In the genomic region with DNA sequence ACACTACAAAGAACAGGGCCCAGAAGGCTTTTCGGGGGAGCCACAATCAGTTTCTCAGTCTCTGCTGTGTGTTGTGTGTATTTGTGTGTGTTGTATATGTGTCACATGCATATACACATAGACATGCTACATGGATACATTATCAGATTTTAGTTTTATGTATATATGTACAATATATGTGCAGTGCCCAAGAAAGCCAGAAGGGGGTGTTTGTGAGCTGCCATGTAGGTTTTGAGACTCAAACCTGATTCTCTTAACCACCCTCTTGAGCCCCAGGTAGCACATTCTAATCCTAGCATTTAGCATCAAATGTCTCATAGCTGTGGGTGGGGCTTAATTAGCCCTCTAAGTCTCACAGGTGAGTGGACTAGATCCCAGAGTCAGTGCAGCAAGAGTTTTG, we compare ENCODE assay signal across 19 mouse cellular contexts. TPM values are rescaled to one million over a fixed set of nuclear protein-coding genes. Genes with fewer than 3 reads are reported as not detected.
DNase-seq lines count a peak whose midpoint lies in the region; ATAC-seq and TF ChIP-seq lines count a peak whose summit lies in the region.
"Had no signal": no experiment of that assay in that cellular context is flagged by ENCODE, and none has a peak within 500 bp of the region (broad histone marks: within the 10 kb centered on the region; RNA-seq: fewer than 3 reads in every experiment).

No protein-coding gene starts in this region.

- no peak overlapping the region for H3K4me2 ChIP-seq in midbrain, postnatal 0 days (ENCODE audit: low read depth, low read length, poor library complexity, severe bottlenecking)
- H3K4me2 ChIP-seq: forebrain, embryonic 13.5 days; heart, embryonic 12.5 days had no signal

- H3K4me3 ChIP-seq in layer of hippocampus, adult 2 months: no peak overlapping the region
- H3K4me3 ChIP-seq in midbrain, postnatal 0 days (ENCODE audit: low read depth, low read length): no peak overlapping the region
- no peak overlapping the region for H3K4me3 ChIP-seq in midbrain, embryonic 10.5 days
- H3K4me3 ChIP-seq: forebrain, embryonic 13.5 days; heart, embryonic 12.5 days; hindbrain, embryonic 10.5 days; left cerebral cortex, adult 2 months; limb, embryonic 10.5 days had no signal

- ATAC-seq in midbrain, postnatal 0 days (ENCODE audit: low FRiP score): no peak
- ATAC-seq: activated CD4-positive, CD25-positive, alpha-beta regulatory T cell, adult 4 months; forebrain, embryonic 13.5 days had no signal

- H3K27ac ChIP-seq in layer of hippocampus, adult 2 months: no peak overlapping the region
- no peak overlapping the region for H3K27ac ChIP-seq in midbrain, postnatal 0 days (ENCODE audit: low read depth, low read length)
- no peak overlapping the region for H3K27ac ChIP-seq in midbrain, embryonic 10.5 days (replicated peaks)
- H3K27ac ChIP-seq: forebrain, embryonic 13.5 days; left cerebral cortex, adult 2 months; limb, embryonic 10.5 days had no signal

- TF ChIP-seq CTCF in layer of hippocampus, adult 2 months (conservative IDR thresholded peaks at IDR 0.05): peak; percentile 36; the same call in 1 of the 2 replicates
- TF ChIP-seq CTCF in midbrain, postnatal 0 days (IDR thresholded peaks at IDR 0.05): 0 out of 2 replicates have a peak, but pooled peaks have one; percentile 4

- no peak for DNase-seq in layer of hippocampus, adult 2 months (ENCODE audit: low spot score in 2 of 2)
- DNase-seq in layer of hippocampus, adult 9-11 months: no peak
- no peak for DNase-seq in midbrain, postnatal 0 days (ENCODE audit: low spot score)
- DNase-seq in midbrain, embryonic 10.5 days (ENCODE audit: low spot score): no peak
- DNase-seq in NIH3T3 (ENCODE audit: low read depth): peak; percentile 43
- no peak for DNase-seq in cerebellum, postnatal 36 days
- no peak for DNase-seq in left cerebral cortex, adult 11 months (ENCODE audit: low spot score)
- DNase-seq: adrenal gland, postnatal 14 days; cerebellum, adult 8-10 months; heart, postnatal 10 days; kidney, adult 9 months; kidney, postnatal 25 days; lung, adult 2 months had no signal

- H3K36me3 ChIP-seq in midbrain, postnatal 0 days (ENCODE audit: insufficient read depth, low read length): no peaks in the 10 kb centered on the region
- no peaks in the 10 kb centered on the region for H3K36me3 ChIP-seq in midbrain, embryonic 10.5 days
- H3K36me3 ChIP-seq: heart, embryonic 12.5 days; hindbrain, embryonic 10.5 days; limb, embryonic 10.5 days had no signal

- WGBS in midbrain, postnatal 0 days: 97% methylated on average over 1 of the region's 1 CpGs
- 100% methylated on average over 1 of the region's 1 CpGs for WGBS in midbrain, embryonic 10.5 days

- no peaks in the 10 kb centered on the region for H3K27me3 ChIP-seq in midbrain, postnatal 0 days (ENCODE audit: insufficient read depth, low read length)
- H3K27me3 ChIP-seq in midbrain, embryonic 10.5 days (ENCODE audit: low read depth, poor library complexity, severe bottlenecking): no peaks in the 10 kb centered on the region
- H3K27me3 ChIP-seq: forebrain, embryonic 13.5 days; heart, embryonic 12.5 days had no signal

- H3K9me3 ChIP-seq in midbrain, postnatal 0 days (ENCODE audit: low read length): no peaks in the 10 kb centered on the region
- H3K9me3 ChIP-seq in midbrain, embryonic 10.5 days (replicated peaks): no peaks in the 10 kb centered on the region
- H3K9me3 ChIP-seq: forebrain, embryonic 13.5 days; heart, embryonic 12.5 days; hindbrain, embryonic 10.5 days; limb, embryonic 10.5 days had no signal

- no peaks in the 10 kb centered on the region for H3K4me1 ChIP-seq in midbrain, postnatal 0 days (ENCODE audit: insufficient read depth, low read length)
- peaks cover 25% of the 10 kb centered on the region for H3K4me1 ChIP-seq in midbrain, embryonic 10.5 days
- H3K4me1 ChIP-seq: forebrain, embryonic 13.5 days; limb, embryonic 10.5 days had no signal

- no peak overlapping the region for H3K9ac ChIP-seq in midbrain, postnatal 0 days (replicated peaks; ENCODE audit: low read length, poor library complexity, severe bottlenecking)
- H3K9ac ChIP-seq: forebrain, embryonic 13.5 days; heart, embryonic 12.5 days had no signal

RNA-seq across cellular contexts. Expression of a gene that starts 35.7 kb away (rescaled TPM):
- total RNA-seq in layer of hippocampus, adult 2 months (2021): 10 to 100 TPM; 61.5 to 70.8 TPM
- total RNA-seq in midbrain, postnatal 0 days (2014; rRNA removed): 168 and 184 TPM in 2 replicates
- 185 and 200 TPM in 2 replicates for polyA plus RNA-seq in midbrain, postnatal 0 days (2015; fragmentation: Nextera tagmentation; extraction: Ambion mirVana)
- polyA plus RNA-seq in midbrain, embryonic 10.5 days (2016; fragmentation: Nextera tagmentation; extraction: Ambion mirVana): 49.4 and 63.5 TPM in 2 replicates

RNA-seq across cellular contexts. Expression of a gene that starts 43.4 kb away (rescaled TPM):
- total RNA-seq in layer of hippocampus, adult 2 months (2021): 1 to 10 TPM; 8.0 to 8.7 TPM
- total RNA-seq in midbrain, postnatal 0 days (2014; rRNA removed): 19.7 and 23.2 TPM in 2 replicates
- 27.6 and 28.3 TPM in 2 replicates for polyA plus RNA-seq in midbrain, postnatal 0 days (2015; fragmentation: Nextera tagmentation; extraction: Ambion mirVana)
- polyA plus RNA-seq in midbrain, embryonic 10.5 days (2016; fragmentation: Nextera tagmentation; extraction: Ambion mirVana): 32.3 and 34.9 TPM in 2 replicates
